Mouse (Mus musculus): ENCODE data around the gene Gm19345. TPM values are rescaled to one million over a fixed set of nuclear protein-coding genes. Genes with fewer than 3 reads are reported as not detected.

The Gm19345 gene
- polyA plus RNA-seq, 1 experiment: not detected

GRCm38 (mm10) chr7:19867751-19868399 is 16.1 kb downstream of the Gm19345 start:
- Histone ChIP-seq H3K27ac (ENCODE audit: control insufficient read depth, insufficient read depth, low read depth, low read length, poor library complexity) (no peak overlapping the region), H3K4me3 (replicated peaks; ENCODE audit: control insufficient read depth, low read depth, low read length) (no peak overlapping the region), H3K4me1 (ENCODE audit: control insufficient read depth, insufficient read depth, low read length) (peaks cover 5% of the 10 kb centered on the region; the same call in 1 of the 2 replicates)
- no peak for TF ChIP-seq CTCF (IDR thresholded peaks at IDR 0.05; ENCODE audit: control insufficient read depth, insufficient read depth, low read length)
- no peak for TF ChIP-seq POLR2A (IDR thresholded peaks at IDR 0.05; ENCODE audit: borderline replicate concordance, control insufficient read depth, low read depth, low read length)
- WGBS: 88% methylated on average over 16 of the region's 16 CpGs

GRCm38 (mm10) chr7:19871137-19871621 is 19.4 kb downstream of the Gm19345 start:
- TF ChIP-seq CTCF (IDR thresholded peaks at IDR 0.05; ENCODE audit: control insufficient read depth, insufficient read depth, low read length) (no peak), POLR2A (IDR thresholded peaks at IDR 0.05; ENCODE audit: borderline replicate concordance, control insufficient read depth, low read depth, low read length) (no peak; the same call in 1 of the 2 replicates)
- H3K4me3 ChIP-seq (replicated peaks; ENCODE audit: control insufficient read depth, low read depth, low read length): peak overlapping the region; percentile 29
- H3K4me1 ChIP-seq (ENCODE audit: control insufficient read depth, insufficient read depth, low read length): peaks cover 6% of the 10 kb centered on the region
- H3K27ac ChIP-seq (ENCODE audit: control insufficient read depth, insufficient read depth, low read depth, low read length, poor library complexity): peak overlapping the region; percentile 88
- 1% methylated on average over 10 of the region's 10 CpGs for WGBS

GRCm38 (mm10) chr7:19871943-19872601 is 20.3 kb downstream of the Gm19345 start:
- TF ChIP-seq POLR2A (IDR thresholded peaks at IDR 0.05; ENCODE audit: borderline replicate concordance, control insufficient read depth, low read depth, low read length) (no peak), CTCF (IDR thresholded peaks at IDR 0.05; ENCODE audit: control insufficient read depth, insufficient read depth, low read length) (peak; percentile 78)
- Histone ChIP-seq H3K27ac (ENCODE audit: control insufficient read depth, insufficient read depth, low read depth, low read length, poor library complexity) (peak overlapping the region; percentile 88; the same call in 1 of the 2 replicates), H3K4me3 (replicated peaks; ENCODE audit: control insufficient read depth, low read depth, low read length) (no peak overlapping the region), H3K4me1 (ENCODE audit: control insufficient read depth, insufficient read depth, low read length) (peaks cover 6% of the 10 kb centered on the region)
- WGBS: 11% methylated on average over 5 of the region's 5 CpGs

- no peak overlapping the region for H3K27ac ChIP-seq (ENCODE audit: control insufficient read depth, insufficient read depth, low read depth, low read length, poor library complexity)
- 27% methylated on average over 13 of the region's 13 CpGs for WGBS
- no peak overlapping the region for H3K4me3 ChIP-seq (replicated peaks; ENCODE audit: control insufficient read depth, low read depth, low read length)
- H3K4me1 ChIP-seq (ENCODE audit: control insufficient read depth, insufficient read depth, low read length): peaks cover 5% of the 10 kb centered on the region
- no peak for TF ChIP-seq CTCF (IDR thresholded peaks at IDR 0.05; ENCODE audit: control insufficient read depth, insufficient read depth, low read length)
- no peak for TF ChIP-seq POLR2A (IDR thresholded peaks at IDR 0.05; ENCODE audit: borderline replicate concordance, control insufficient read depth, low read depth, low read length)
Observed at GRCm38 (mm10) chr7:19875948-19876682, 24.3 kb downstream of the Gm19345 start.

GRCm38 (mm10) chr7:19876781-19877425 is 25.1 kb downstream of the Gm19345 start:
- peaks cover 3% of the 10 kb centered on the region for H3K4me1 ChIP-seq (ENCODE audit: control insufficient read depth, insufficient read depth, low read length)
- 14% methylated on average over 14 of the region's 14 CpGs for WGBS
- peak overlapping the region; percentile 11; the same call in 1 of the 2 replicates for H3K27ac ChIP-seq (ENCODE audit: control insufficient read depth, insufficient read depth, low read depth, low read length, poor library complexity)
- H3K4me3 ChIP-seq (replicated peaks; ENCODE audit: control insufficient read depth, low read depth, low read length): no peak overlapping the region
- TF ChIP-seq CTCF (IDR thresholded peaks at IDR 0.05; ENCODE audit: control insufficient read depth, insufficient read depth, low read length) (no peak), POLR2A (IDR thresholded peaks at IDR 0.05; ENCODE audit: borderline replicate concordance, control insufficient read depth, low read depth, low read length) (no peak)

- H3K4me1 ChIP-seq (ENCODE audit: control insufficient read depth, insufficient read depth, low read length): peaks cover 1% of the 10 kb centered on the region
- H3K27ac ChIP-seq (ENCODE audit: control insufficient read depth, insufficient read depth, low read depth, low read length, poor library complexity): no peak overlapping the region
- WGBS: 81% methylated on average over 8 of the region's 8 CpGs
- H3K4me3 ChIP-seq (replicated peaks; ENCODE audit: control insufficient read depth, low read depth, low read length): no peak overlapping the region
- TF ChIP-seq POLR2A (IDR thresholded peaks at IDR 0.05; ENCODE audit: borderline replicate concordance, control insufficient read depth, low read depth, low read length) (no peak), CTCF (IDR thresholded peaks at IDR 0.05; ENCODE audit: control insufficient read depth, insufficient read depth, low read length) (no peak)
Observed at GRCm38 (mm10) chr7:19880754-19881153, 29.0 kb downstream of the Gm19345 start.

- no peaks in the 10 kb centered on the region; the same call in 1 of the 2 replicates for H3K4me1 ChIP-seq (ENCODE audit: control insufficient read depth, insufficient read depth, low read length)
- H3K4me3 ChIP-seq (replicated peaks; ENCODE audit: control insufficient read depth, low read depth, low read length): no peak within 1 kb of the TSS
- WGBS: 63% methylated on average over 7 of the region's 7 CpGs
- no peak within 1 kb of the TSS for H3K27ac ChIP-seq (ENCODE audit: control insufficient read depth, insufficient read depth, low read depth, low read length, poor library complexity)
- TF ChIP-seq CTCF (IDR thresholded peaks at IDR 0.05; ENCODE audit: control insufficient read depth, insufficient read depth, low read length) (no peak), POLR2A (IDR thresholded peaks at IDR 0.05; ENCODE audit: borderline replicate concordance, control insufficient read depth, low read depth, low read length) (no peak)
Observed at GRCm38 (mm10) chr7:19887849-19888248, 36.0 kb downstream of the Gm19345 start, which contains the start of gene Ceacam19. Gene Ceacam19 (minus strand): TSS chr7:19887965.

All from bone marrow, adult 2 months (tissue).